Mouse (Mus musculus): ENCODE data around the gene Cyld. TPM values are rescaled to one million over a fixed set of nuclear protein-coding genes. Genes with fewer than 3 reads are reported as not detected.
"Not testable (repeated sequence)": the region's sequence is repeated elsewhere in the genome, so short reads cannot be mapped to it uniquely, and the experiment has no call there.

Gene Cyld
- polyA plus RNA-seq (2015; fragmentation: Nextera tagmentation; extraction: Ambion mirVana): 13.6 and 15.4 TPM in 2 replicates

- Histone ChIP-seq H3K27me3 (no peaks in the 10 kb centered on the region), H3K4me3 (peak within 1 kb of the TSS; percentile 91), H3K4me1 (peaks cover 14% of the 10 kb centered on the region), H3K9me3 (no peaks in the 10 kb centered on the region), H3K27ac (peak within 1 kb of the TSS; percentile 66; the same call in 1 of the 2 replicates), H3K36me3 (no peaks in the 10 kb centered on the region), H3K9ac (peak within 1 kb of the TSS; percentile 85), H3K4me2 (replicated peaks) (peak within 1 kb of the TSS; percentile 75)
- WGBS: under 1% methylated on average over 77 of the region's 80 CpGs
- peak; percentile 100 for ATAC-seq (ENCODE audit: low FRiP score, low read depth)
These were observed at the start of gene Cyld for GRCm38 (mm10) chr8:88696721-88697641. TSS of gene Cyld (plus strand) at chr8:88697028.

GRCm38 (mm10) chr8:88648322-88648721 lies 48.5 kb upstream of the Cyld start:
- Histone ChIP-seq H3K4me3 (no peak overlapping the region), H3K36me3 (no peaks in the 10 kb centered on the region), H3K4me2 (replicated peaks) (no peak overlapping the region), H3K9me3 (no peaks in the 10 kb centered on the region), H3K9ac (no peak overlapping the region), H3K27ac (no peak overlapping the region), H3K4me1 (peaks cover 16% of the 10 kb centered on the region), H3K27me3 (peaks cover 9% of the 10 kb centered on the region)
- ATAC-seq (ENCODE audit: low FRiP score, low read depth): no peak

DNA sequence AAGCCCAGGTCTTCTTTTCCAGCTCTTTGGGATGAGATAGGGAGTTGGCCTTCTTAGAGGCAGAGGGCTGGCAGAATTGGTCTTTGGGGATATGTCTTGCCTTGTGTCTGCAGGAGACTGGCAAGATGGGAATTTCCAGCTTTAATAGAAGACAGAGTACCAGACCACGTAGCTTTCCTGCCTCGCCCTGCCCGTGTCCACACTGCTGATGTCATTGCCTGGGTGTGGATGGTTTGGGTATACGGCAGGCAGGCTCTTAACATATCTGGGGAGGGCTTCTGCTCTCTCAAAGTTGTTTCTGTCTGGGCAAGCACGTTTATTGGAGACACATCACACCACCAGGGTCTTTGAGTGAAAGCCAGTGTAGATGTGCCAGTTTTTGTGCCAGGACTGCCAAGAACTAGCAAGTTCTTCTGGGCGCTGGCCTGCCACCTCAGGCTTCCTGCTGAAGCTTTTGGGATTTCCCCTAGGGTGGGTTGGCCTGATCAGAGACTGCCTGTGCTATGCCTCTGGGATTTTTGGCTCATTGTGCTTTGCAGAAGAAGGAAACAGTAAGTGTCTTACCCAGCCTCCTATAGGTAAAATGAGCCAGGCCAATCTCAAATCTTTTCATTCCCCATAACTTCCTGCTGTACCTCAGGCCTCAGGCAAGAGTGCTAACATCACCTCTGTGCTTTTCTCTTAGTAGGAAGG lies 46.7 kb upstream of the Cyld start:
- Histone ChIP-seq H3K4me3 (no peak overlapping the region), H3K27me3 (peaks cover 9% of the 10 kb centered on the region), H3K4me2 (replicated peaks) (no peak overlapping the region), H3K9ac (no peak overlapping the region), H3K36me3 (no peaks in the 10 kb centered on the region), H3K4me1 (peaks cover 16% of the 10 kb centered on the region), H3K9me3 (no peaks in the 10 kb centered on the region), H3K27ac (no peak overlapping the region)
- WGBS: 80% methylated on average over 6 of the region's 6 CpGs
- no peak for ATAC-seq (ENCODE audit: low FRiP score, low read depth)

GRCm38 (mm10) chr8:88651122-88651521 lies 45.7 kb upstream of the Cyld start:
- not testable (repeated sequence) for H3K4me3 ChIP-seq
- WGBS: 60% methylated on average over 4 of the region's 4 CpGs

GRCm38 (mm10) chr8:88655334-88655733 lies 41.5 kb upstream of the Cyld start:
- Histone ChIP-seq H3K4me3 (no peak overlapping the region), H3K27ac (no peak overlapping the region), H3K9me3 (no peaks in the 10 kb centered on the region), H3K9ac (no peak overlapping the region), H3K27me3 (no peaks in the 10 kb centered on the region; the same call in 1 of the 2 replicates), H3K4me2 (replicated peaks) (no peak overlapping the region), H3K36me3 (no peaks in the 10 kb centered on the region), H3K4me1 (no peaks in the 10 kb centered on the region)
- ATAC-seq (ENCODE audit: low FRiP score, low read depth): peak; percentile 59

More at GRCm38 (mm10) chr8:88651122-88651521, 45.7 kb upstream of the Cyld start:
- H3K27ac ChIP-seq; H3K9me3 ChIP-seq; H3K27me3 ChIP-seq; H3K4me2 ChIP-seq (replicated peaks); H3K36me3 ChIP-seq; ATAC-seq (ENCODE audit: low FRiP score, low read depth); H3K9ac ChIP-seq: not testable (repeated sequence)
- H3K4me1 ChIP-seq: peaks cover 16% of the 10 kb centered on the region

DNA sequence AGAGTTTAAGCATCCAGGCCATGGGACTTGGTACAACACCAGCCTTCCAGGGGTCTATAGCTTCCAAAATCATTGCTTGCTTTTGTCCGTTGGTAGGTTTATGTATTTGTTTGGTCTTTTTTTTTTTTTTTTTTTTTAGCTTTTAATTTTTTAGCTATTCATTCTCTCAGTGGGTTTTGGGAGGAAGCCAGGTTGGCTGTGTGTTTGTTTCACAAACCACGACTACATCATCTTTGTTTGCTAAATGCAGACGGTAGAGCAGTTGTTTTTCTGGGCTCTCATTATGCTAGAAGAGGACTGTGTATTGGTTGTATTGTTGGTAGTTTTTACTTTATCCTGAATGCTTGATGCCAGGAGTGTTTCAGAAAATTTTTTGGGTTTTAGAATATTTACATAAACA lies 37.0 kb upstream of the Cyld start:
- no peaks in the 10 kb centered on the region for H3K27me3 ChIP-seq
- no peak overlapping the region for H3K4me3 ChIP-seq
- no peak for ATAC-seq (ENCODE audit: low FRiP score, low read depth)
- WGBS: 79% methylated on average over 3 of the region's 3 CpGs
- no peak overlapping the region for H3K9ac ChIP-seq
- no peak overlapping the region for H3K4me2 ChIP-seq (replicated peaks)
- H3K9me3 ChIP-seq: no peaks in the 10 kb centered on the region
- H3K36me3 ChIP-seq: no peaks in the 10 kb centered on the region
- peaks cover 6% of the 10 kb centered on the region; the same call in 1 of the 2 replicates for H3K4me1 ChIP-seq
- no peak overlapping the region for H3K27ac ChIP-seq

DNA sequence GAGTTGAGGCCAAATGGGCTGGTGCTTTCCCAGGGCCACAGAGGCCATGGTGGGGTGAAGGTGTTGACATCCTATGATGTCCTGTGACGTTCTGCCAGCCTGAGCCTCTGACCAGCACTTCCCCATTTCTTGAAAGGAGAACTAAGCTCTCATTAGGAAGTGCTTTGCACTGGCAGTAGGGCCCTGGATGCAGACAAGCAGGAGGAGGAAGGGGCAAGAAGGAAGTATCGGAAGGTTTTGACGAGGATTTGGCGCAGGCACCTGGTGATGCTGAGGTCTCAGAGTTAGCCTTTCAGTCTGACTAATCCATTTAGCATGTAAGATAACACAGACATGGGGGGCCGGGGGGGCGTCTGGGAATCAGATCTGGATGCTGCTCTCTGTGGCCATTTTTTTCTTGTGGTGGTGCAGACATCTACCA lies 34.4 kb upstream of the Cyld start:
- Histone ChIP-seq H3K4me1 (peaks cover 10% of the 10 kb centered on the region; the same call in 1 of the 2 replicates), H3K9ac (no peak overlapping the region), H3K27ac (no peak overlapping the region), H3K36me3 (no peaks in the 10 kb centered on the region), H3K4me2 (replicated peaks) (no peak overlapping the region), H3K4me3 (no peak overlapping the region), H3K27me3 (no peaks in the 10 kb centered on the region), H3K9me3 (no peaks in the 10 kb centered on the region)
- 74% methylated on average over 6 of the region's 6 CpGs for WGBS
- ATAC-seq (ENCODE audit: low FRiP score, low read depth): no peak

DNA sequence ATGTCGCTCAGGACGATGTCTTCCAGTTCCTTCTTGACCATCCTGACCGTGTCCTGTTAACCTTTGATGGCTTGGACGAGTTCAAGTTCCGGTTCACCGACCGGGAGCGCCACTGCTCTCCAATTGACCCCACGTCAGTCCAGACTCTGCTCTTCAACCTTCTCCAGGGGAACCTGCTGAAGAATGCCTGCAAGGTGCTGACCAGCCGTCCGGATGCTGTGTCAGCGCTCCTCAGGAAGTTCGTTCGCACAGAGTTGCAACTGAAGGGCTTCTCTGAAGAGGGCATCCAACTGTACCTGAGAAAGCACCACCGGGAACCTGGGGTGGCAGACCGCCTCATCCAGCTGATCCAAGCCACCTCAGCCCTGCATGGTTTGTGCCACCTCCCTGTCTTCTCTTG lies 32.7 kb upstream of the Cyld start:
- 89% methylated on average over 16 of the region's 16 CpGs for WGBS

DNA sequence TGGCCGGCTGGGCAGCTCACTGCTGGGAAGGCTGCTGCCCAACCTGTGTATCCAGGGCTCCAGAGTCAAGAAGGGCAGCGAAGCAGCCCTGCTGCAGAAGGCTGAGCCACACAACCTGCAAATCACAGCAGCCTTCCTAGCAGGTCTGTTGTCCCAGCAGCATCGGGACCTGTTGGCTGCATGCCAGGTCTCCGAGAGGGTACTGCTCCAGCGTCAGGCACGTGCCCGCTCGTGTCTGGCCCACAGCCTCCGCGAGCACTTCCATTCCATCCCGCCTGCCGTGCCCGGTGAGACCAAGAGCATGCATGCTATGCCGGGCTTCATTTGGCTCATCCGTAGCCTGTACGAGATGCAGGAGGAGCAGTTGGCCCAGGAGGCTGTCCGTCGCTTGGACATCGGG lies 31.9 kb upstream of the Cyld start:
- Histone ChIP-seq H3K4me2 (replicated peaks) (no peak overlapping the region), H3K4me1 (peaks cover 13% of the 10 kb centered on the region), H3K4me3 (no peak overlapping the region), H3K9ac (no peak overlapping the region), H3K9me3 (no peaks in the 10 kb centered on the region), H3K27me3 (no peaks in the 10 kb centered on the region), H3K27ac (no peak overlapping the region), H3K36me3 (no peaks in the 10 kb centered on the region)
- no peak for ATAC-seq (ENCODE audit: low FRiP score, low read depth)
- 83% methylated on average over 19 of the region's 19 CpGs for WGBS

More for the DNA sequence above, 32.7 kb upstream of the Cyld start:
- H3K4me3 ChIP-seq: no peak overlapping the region
- H3K27ac ChIP-seq: no peak overlapping the region
- ATAC-seq (ENCODE audit: low FRiP score, low read depth): no peak
- H3K4me2 ChIP-seq (replicated peaks): no peak overlapping the region
- no peaks in the 10 kb centered on the region for H3K36me3 ChIP-seq
- H3K27me3 ChIP-seq: no peaks in the 10 kb centered on the region
- H3K9me3 ChIP-seq: no peaks in the 10 kb centered on the region
- no peak overlapping the region for H3K9ac ChIP-seq
- H3K4me1 ChIP-seq: peaks cover 13% of the 10 kb centered on the region

DNA sequence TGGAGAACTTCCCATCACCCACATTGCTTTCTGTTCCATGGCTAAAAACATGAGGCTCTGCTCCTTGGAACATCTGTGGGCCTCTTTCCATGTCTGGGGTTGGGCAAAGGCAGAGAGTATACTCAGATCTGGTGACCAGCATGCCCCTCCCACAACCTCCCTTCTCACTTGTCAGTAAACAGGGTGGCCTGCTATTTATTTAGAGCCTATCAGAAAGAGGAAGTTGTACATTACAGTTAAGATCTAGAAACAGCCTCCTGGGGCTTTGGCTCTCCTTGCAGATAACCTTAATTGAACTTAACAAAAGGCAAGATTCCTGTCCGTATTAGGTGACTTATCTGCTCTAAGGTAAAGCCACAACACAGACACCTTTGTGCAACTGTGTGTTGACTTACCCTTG lies 30.4 kb upstream of the Cyld start:
- Histone ChIP-seq H3K4me3 (no peak overlapping the region), H3K27me3 (no peaks in the 10 kb centered on the region), H3K27ac (no peak overlapping the region), H3K9me3 (no peaks in the 10 kb centered on the region), H3K4me1 (peaks cover 13% of the 10 kb centered on the region), H3K4me2 (replicated peaks) (no peak overlapping the region), H3K9ac (no peak overlapping the region), H3K36me3 (no peaks in the 10 kb centered on the region)
- ATAC-seq (ENCODE audit: low FRiP score, low read depth): no peak
- WGBS: 34% methylated on average over 1 of the region's 1 CpGs

DNA sequence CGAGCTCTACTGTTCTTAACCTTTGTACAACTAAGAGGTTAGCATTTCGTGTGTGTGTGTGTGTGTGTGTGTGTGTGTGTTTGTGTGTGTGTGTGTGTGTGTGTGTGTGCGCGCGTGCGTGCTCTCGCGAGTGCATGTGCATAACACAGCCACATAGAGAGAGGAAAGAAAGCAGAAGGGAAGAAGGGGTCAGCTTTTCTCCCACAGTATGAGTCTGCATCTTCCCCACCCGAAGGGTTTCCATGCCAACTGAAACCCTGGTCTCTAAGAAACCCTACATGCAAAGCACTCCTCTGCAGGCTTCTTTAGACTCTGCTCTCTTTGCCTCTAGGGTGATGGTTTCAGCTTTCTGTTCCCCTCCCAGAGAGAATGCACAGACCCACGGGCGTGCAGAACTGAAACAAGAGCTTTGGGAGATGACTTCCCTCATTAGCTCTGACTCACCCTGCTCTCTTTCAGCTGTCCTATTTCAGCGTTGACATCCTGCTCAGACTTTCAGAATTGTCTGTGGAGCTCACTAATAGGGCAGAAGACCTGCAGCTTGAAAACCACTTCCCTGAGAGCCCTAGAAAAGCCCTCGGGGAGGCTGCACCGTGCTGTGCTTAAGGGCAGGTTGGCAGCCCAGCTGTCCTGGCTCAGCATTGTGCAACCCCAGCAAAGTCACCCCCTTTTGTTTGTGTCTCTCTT lies 28.3 kb upstream of the Cyld start:
- H3K9me3 ChIP-seq: no peaks in the 10 kb centered on the region
- H3K4me1 ChIP-seq: peaks cover 13% of the 10 kb centered on the region
- WGBS: 69% methylated on average over 14 of the region's 14 CpGs
- no peaks in the 10 kb centered on the region for H3K36me3 ChIP-seq
- H3K4me2 ChIP-seq (replicated peaks): no peak overlapping the region
- H3K4me3 ChIP-seq: no peak overlapping the region
- no peak overlapping the region for H3K27ac ChIP-seq
- H3K9ac ChIP-seq: no peak overlapping the region
- H3K27me3 ChIP-seq: no peaks in the 10 kb centered on the region
- ATAC-seq (ENCODE audit: low FRiP score, low read depth): peak; percentile 28; the same call in 1 of the 2 replicates

GRCm38 (mm10) chr8:88670782-88671181 lies 26.0 kb upstream of the Cyld start:
- Histone ChIP-seq H3K27ac (no peak overlapping the region), H3K4me3 (no peak overlapping the region), H3K27me3 (no peaks in the 10 kb centered on the region), H3K9me3 (no peaks in the 10 kb centered on the region), H3K9ac (no peak overlapping the region), H3K4me1 (peaks cover 3% of the 10 kb centered on the region; the same call in 1 of the 2 replicates), H3K36me3 (no peaks in the 10 kb centered on the region), H3K4me2 (replicated peaks) (no peak overlapping the region)
- 73% methylated on average over 6 of the region's 6 CpGs for WGBS
- no peak for ATAC-seq (ENCODE audit: low FRiP score, low read depth)
